Mouse (Mus musculus) olfactory bulb, adult 2 months (tissue): ENCODE measurements around the gene Slc25a12.

Experiments
- CTCF ChIP-seq: fragments of 200-500 bp; IDR thresholded peaks from 2 replicates; pipeline ENCODE4 v1.5.1; 2012; ENCODE audit warnings: low read depth, mild to moderate bottlenecking, low read length, moderate library complexity; ENCODE audit not compliant: insufficient read depth
- POLR2A ChIP-seq: fragments of 200-500 bp; IDR thresholded peaks from 2 replicates; pipeline ENCODE4 v1.6.1; 2012; ENCODE audit warnings: mild to moderate bottlenecking, low read depth, low read length, moderate library complexity; ENCODE audit not compliant: insufficient read depth

- TF ChIP-seq CTCF (no peak), POLR2A (no peak)
Observed at GRCm38 (mm10) chr2:71327715-71328114, 39.8 kb downstream of the Slc25a12 start.
